Mouse (Mus musculus) megakaryocyte, adult 5-6 weeks (primary cell): ENCODE data around the gene Smad9. TPM values are rescaled to one million over a fixed set of nuclear protein-coding genes. Genes with fewer than 3 reads are reported as not detected.
A peak's percentile ranks its signal among the peaks of the same experiment; 100 is the strongest.

Source experiments
- ATAC-seq: 2 replicates; pipeline ENCODE4 v1.8.0; 2016; ENCODE audit warnings: mild to moderate bottlenecking, inconsistent platforms; ENCODE audit not compliant: poor library complexity, severe bottlenecking
- total RNA-seq, 2 experiments: library from RNA; stranded (forward) in 1 of 2; stranded (reverse) in 1 of 2; fragments of 153-499, 151-499 nt in 1 of 2; fragments of 221-1000, 200-1000 nt in 1 of 2; gene quantifications; 2 replicates each; pipeline versions ENCODE4 v1.2.3 to v1.2.4; 2015 to 2017

The Smad9 gene
- total RNA-seq, 2 experiments from 2014 or later = not detected

- ATAC-seq = peak; percentile 55
Observed at GRCm38 (mm10) chr3:54807061-54807661, 51.8 kb downstream of the Smad9 start.

GRCm38 (mm10) chr3:54807666-54808217, 52.4 kb downstream of the Smad9 start, which contains the start of gene Rfxap:
Gene Rfxap (minus strand): TSS chr3:54807791.
- ATAC-seq = peak; percentile 79

- 0 out of 2 replicates have a peak, but pooled peaks have one; percentile 18 for ATAC-seq
Observed at GRCm38 (mm10) chr3:54809111-54809510, 53.7 kb downstream of the Smad9 start.

- no peak for ATAC-seq
Observed at GRCm38 (mm10) chr3:54811616-54812015, 56.2 kb downstream of the Smad9 start.

GRCm38 (mm10) chr3:54813418-54813988, 58.1 kb downstream of the Smad9 start:
- no peak for ATAC-seq

- ATAC-seq = peak; percentile 62
Observed at GRCm38 (mm10) chr3:54814622-54815021, 59.2 kb downstream of the Smad9 start.

GRCm38 (mm10) chr3:54815292-54815691, 59.9 kb downstream of the Smad9 start:
- ATAC-seq = peak; percentile 64; the same call in 1 of the 2 replicates

GRCm38 (mm10) chr3:54822526-54822925, 67.1 kb downstream of the Smad9 start:
- ATAC-seq = no peak

GRCm38 (mm10) chr3:54832491-54832890, 77.1 kb downstream of the Smad9 start:
- no peak for ATAC-seq

GRCm38 (mm10) chr3:54835421-54835820, 80.0 kb downstream of the Smad9 start:
- no peak for ATAC-seq

Other genes starting within 250 kb of the Smad9 start
- gene Supt20, start 62.8 kb upstream of the Smad9 start, total RNA-seq (2015) = 60.1 and 66.0 TPM in 2 replicates
- 39.4 and 40.6 TPM in 2 replicates for gene Supt20, start 62.8 kb upstream of the Smad9 start, total RNA-seq (2017)
- not detected in 2 replicates for gene Gm21958, start 41.2 kb upstream of the Smad9 start, total RNA-seq (2015)
- not detected in 2 replicates for gene Gm21958, start 41.2 kb upstream of the Smad9 start, total RNA-seq (2017)
- 118 and 124 TPM in 2 replicates for gene Exosc8, start 20.2 kb upstream of the Smad9 start, total RNA-seq (2015)
- 126 and 153 TPM in 2 replicates for gene Exosc8, start 20.2 kb upstream of the Smad9 start, total RNA-seq (2017)
- 41.2 and 45.8 TPM in 2 replicates for gene Alg5, start 20.0 kb upstream of the Smad9 start, total RNA-seq (2015)
- 19.2 and 21.1 TPM in 2 replicates for gene Alg5, start 20.0 kb upstream of the Smad9 start, total RNA-seq (2017)
- 47.3 and 53.8 TPM in 2 replicates for gene Rfxap, start 52.2 kb downstream of the Smad9 start, total RNA-seq (2015)
- 42.0 and 58.7 TPM in 2 replicates for gene Rfxap, start 52.2 kb downstream of the Smad9 start, total RNA-seq (2017)
- gene Sertm1, start 160.3 kb downstream of the Smad9 start, total RNA-seq (2015) = not detected in 2 replicates
- gene Sertm1, start 160.3 kb downstream of the Smad9 start, total RNA-seq (2017) = not detected in 2 replicates